Mouse (Mus musculus) common myeloid progenitor, adult 5-6 weeks (primary cell): Measurements from ENCODE around the gene Uap1l1. TPM values are rescaled to one million over a fixed set of nuclear protein-coding genes. Genes with fewer than 3 reads are reported as not detected.

ENCODE experiments used
- ATAC-seq: replicated peaks from 2 replicates; pipeline ENCODE4 v1.8.0; 2016; ENCODE audit warnings: low read depth, mild to moderate bottlenecking, moderate TSS enrichment, inconsistent platforms; ENCODE audit not compliant: poor library complexity, severe bottlenecking
- total RNA-seq: library from RNA; stranded (forward); fragments of 200-1000, 187-1606 nt; gene quantifications from 2 replicates; pipeline ENCODE4 v1.2.3, GENCODE M21; 2017

Gene Uap1l1
- total RNA-seq, 1 experiment from 2014 or later: 8.5 TPM

- ATAC-seq: peak; percentile 92
These were observed 6.5 kb upstream of the Uap1l1 start, which contains the start of gene Sapcd2 for GRCm38 (mm10) chr2:25371764-25372643. TSS of gene Sapcd2 (plus strand) at chr2:25372321.

- no peak for ATAC-seq
These were observed 4.5 kb upstream of the Uap1l1 start for GRCm38 (mm10) chr2:25369996-25370395.

GRCm38 (mm10) chr2:25364761-25365090, 756 bp downstream of the Uap1l1 start:
- peak; percentile 34; the same call in 1 of the 2 replicates for ATAC-seq

- ATAC-seq: no peak
These were observed 1.2 kb downstream of the Uap1l1 start for GRCm38 (mm10) chr2:25364313-25364712.

- ATAC-seq: no peak
These were observed 1.9 kb downstream of the Uap1l1 start for GRCm38 (mm10) chr2:25363478-25364178.

GRCm38 (mm10) chr2:25359848-25360247, 5.6 kb downstream of the Uap1l1 start:
- no peak for ATAC-seq

GRCm38 (mm10) chr2:25356208-25357079, 9.0 kb downstream of the Uap1l1 start, which contains the start of gene Dpp7:
TSS of gene Dpp7 (minus strand) at chr2:25356359.
- ATAC-seq: peak; percentile 64

GRCm38 (mm10) chr2:25355419-25356066, 9.9 kb downstream of the Uap1l1 start:
- no peak for ATAC-seq

GRCm38 (mm10) chr2:25354211-25354610, 11.3 kb downstream of the Uap1l1 start:
- no peak for ATAC-seq

GRCm38 (mm10) chr2:25350701-25351100, 14.8 kb downstream of the Uap1l1 start:
- no peak for ATAC-seq

GRCm38 (mm10) chr2:25349499-25349898, 16.0 kb downstream of the Uap1l1 start:
- no peak for ATAC-seq

GRCm38 (mm10) chr2:25348162-25348561, 17.3 kb downstream of the Uap1l1 start:
- no peak for ATAC-seq

GRCm38 (mm10) chr2:25338303-25338702, 27.2 kb downstream of the Uap1l1 start:
- peak; percentile 76 for ATAC-seq

GRCm38 (mm10) chr2:25333569-25333968, 31.9 kb downstream of the Uap1l1 start:
- no peak for ATAC-seq

GRCm38 (mm10) chr2:25332286-25333160, 33.0 kb downstream of the Uap1l1 start, which contains the start of gene Man1b1:
TSS of gene Man1b1 (plus strand) at chr2:25332338.
- ATAC-seq: peak; percentile 97

- ATAC-seq: no peak
These were observed 34.0 kb downstream of the Uap1l1 start for GRCm38 (mm10) chr2:25331470-25331869.

- no peak for ATAC-seq
These were observed 37.0 kb downstream of the Uap1l1 start for GRCm38 (mm10) chr2:25328440-25328839.

- no peak for ATAC-seq
These were observed 39.4 kb downstream of the Uap1l1 start for GRCm38 (mm10) chr2:25326036-25326435.

- ATAC-seq: no peak
These were observed 45.4 kb downstream of the Uap1l1 start for GRCm38 (mm10) chr2:25320084-25320483.
